Mouse (Mus musculus): Measurements from ENCODE around the gene Ildr1.

The Ildr1 gene

DNA sequence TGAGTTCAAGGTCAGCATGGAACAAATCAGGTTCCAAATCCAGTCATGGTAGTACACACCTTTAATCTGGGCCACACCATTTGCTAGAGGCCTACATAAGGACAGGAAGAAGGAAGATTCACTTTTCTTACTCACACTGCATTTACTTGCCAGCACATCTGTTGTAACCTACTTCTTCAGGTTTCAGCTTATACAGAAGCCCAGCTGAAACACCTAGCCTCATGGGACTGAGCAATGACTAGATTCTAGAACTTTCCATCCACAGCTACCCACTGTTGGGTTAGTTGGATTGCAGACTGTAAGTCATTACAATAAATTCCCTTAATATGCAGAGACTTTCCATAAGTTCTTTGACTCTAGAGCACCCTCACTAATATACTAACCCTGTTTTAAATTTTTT is 38.8 kb downstream of the Ildr1 start:
- Histone ChIP-seq H3K36me3 (ENCODE audit: insufficient read depth, low read length) (peaks cover 6% of the 10 kb centered on the region), H3K27me3 (ENCODE audit: insufficient read depth, low read length) (no peaks in the 10 kb centered on the region), H3K9me3 (ENCODE audit: low read length) (no peaks in the 10 kb centered on the region), H3K4me3 (replicated peaks; ENCODE audit: low read length) (no peak overlapping the region), H3K4me1 (replicated peaks; ENCODE audit: low read depth, low read length) (no peaks in the 10 kb centered on the region)
- TF ChIP-seq NANOG (IDR thresholded peaks at IDR 0.05; ENCODE audit: borderline replicate concordance, low read length) (no peak), POU5F1 (IDR thresholded peaks at IDR 0.05; ENCODE audit: borderline replicate concordance, low read length) (no peak), CTCF (conservative IDR thresholded peaks at IDR 0.05; ENCODE audit: low read length) (no peak)

DNA sequence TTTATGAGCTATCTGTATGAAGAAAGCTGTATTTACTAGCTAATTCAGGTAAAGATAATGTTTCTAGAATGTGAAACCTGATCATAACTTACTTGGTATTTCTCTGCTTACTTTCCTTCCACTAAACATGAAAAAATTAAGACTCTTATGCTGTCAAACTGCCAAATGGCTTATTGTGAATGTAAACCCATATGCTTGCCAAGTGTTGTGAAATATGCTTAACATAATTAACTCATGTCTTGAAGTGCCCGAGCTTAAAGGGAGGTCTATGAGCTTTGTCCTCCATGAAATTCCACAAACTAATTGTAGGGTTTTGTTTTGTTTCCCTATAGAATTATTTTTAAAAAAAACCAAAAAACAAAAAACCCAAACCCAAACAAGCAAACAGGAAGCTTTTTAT is 40.0 kb downstream of the Ildr1 start:
- Histone ChIP-seq H3K4me3 (replicated peaks; ENCODE audit: low read length) (no peak overlapping the region), H3K4me1 (replicated peaks; ENCODE audit: low read depth, low read length) (no peaks in the 10 kb centered on the region), H3K36me3 (ENCODE audit: insufficient read depth, low read length) (no peaks in the 10 kb centered on the region), H3K27me3 (ENCODE audit: insufficient read depth, low read length) (no peaks in the 10 kb centered on the region), H3K9me3 (ENCODE audit: low read length) (no peaks in the 10 kb centered on the region)
- TF ChIP-seq NANOG (IDR thresholded peaks at IDR 0.05; ENCODE audit: borderline replicate concordance, low read length) (no peak), POU5F1 (IDR thresholded peaks at IDR 0.05; ENCODE audit: borderline replicate concordance, low read length) (no peak), CTCF (conservative IDR thresholded peaks at IDR 0.05; ENCODE audit: low read length) (no peak)

DNA sequence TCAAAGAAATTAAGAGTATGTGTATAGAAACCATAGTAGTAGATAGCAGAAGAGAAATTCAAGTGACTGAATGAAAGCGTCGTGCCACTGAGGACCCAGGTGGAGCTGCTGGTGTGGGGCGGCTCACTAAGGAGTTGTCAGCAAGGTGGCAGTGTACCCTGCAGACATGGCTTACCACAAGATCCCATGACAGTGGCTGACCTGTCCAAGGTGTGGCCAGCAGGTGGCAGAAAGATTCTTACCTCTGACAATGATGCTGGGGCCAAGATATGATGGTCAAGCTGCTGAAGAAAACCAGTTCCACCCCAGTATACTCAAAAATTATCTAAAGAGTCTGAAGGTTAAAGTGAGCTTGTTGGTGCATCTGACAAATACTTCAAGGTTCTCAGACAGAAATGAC is 41.6 kb downstream of the Ildr1 start:
- no peak for TF ChIP-seq NANOG (IDR thresholded peaks at IDR 0.05; ENCODE audit: borderline replicate concordance, low read length)
- TF ChIP-seq POU5F1 (IDR thresholded peaks at IDR 0.05; ENCODE audit: borderline replicate concordance, low read length): no peak
- no peak for TF ChIP-seq CTCF (conservative IDR thresholded peaks at IDR 0.05; ENCODE audit: low read length)

DNA sequence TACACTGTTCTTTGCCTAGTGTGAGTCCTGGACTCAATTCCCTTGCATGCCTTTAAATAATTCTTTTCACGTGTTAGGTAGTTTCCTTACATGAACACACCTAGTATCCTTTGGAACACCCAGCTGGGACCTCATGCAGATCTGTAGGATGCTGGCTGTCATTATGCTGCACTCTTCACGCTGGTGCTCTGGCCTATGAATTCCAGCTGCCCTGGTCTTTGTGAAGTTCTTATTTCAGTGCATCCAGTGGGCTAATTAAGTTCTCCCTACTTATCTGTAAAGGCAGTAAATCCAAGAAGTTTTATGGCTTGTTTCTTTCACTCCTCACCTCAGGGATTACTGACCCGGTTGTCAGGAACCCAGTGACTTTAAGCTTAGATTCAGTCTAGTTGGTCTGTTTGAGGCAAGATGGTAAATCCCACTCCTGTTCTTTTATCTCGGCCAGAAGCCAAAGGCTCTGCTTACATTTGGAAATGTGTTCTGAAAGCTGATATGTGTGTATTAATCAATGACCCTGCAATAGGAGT is 45.7 kb downstream of the Ildr1 start:
- TF ChIP-seq POU5F1 (IDR thresholded peaks at IDR 0.05; ENCODE audit: borderline replicate concordance, low read length) (no peak), CTCF (conservative IDR thresholded peaks at IDR 0.05; ENCODE audit: low read length) (no peak), NANOG (IDR thresholded peaks at IDR 0.05; ENCODE audit: borderline replicate concordance, low read length) (no peak)
- Histone ChIP-seq H3K9me3 (ENCODE audit: low read length) (no peaks in the 10 kb centered on the region), H3K36me3 (ENCODE audit: insufficient read depth, low read length) (no peaks in the 10 kb centered on the region), H3K27me3 (ENCODE audit: insufficient read depth, low read length) (no peaks in the 10 kb centered on the region), H3K4me1 (replicated peaks; ENCODE audit: low read depth, low read length) (peaks cover 9% of the 10 kb centered on the region), H3K4me3 (replicated peaks; ENCODE audit: low read length) (no peak overlapping the region)

More for the DNA sequence above, 41.6 kb downstream of the Ildr1 start:
- no peaks in the 10 kb centered on the region for H3K36me3 ChIP-seq (ENCODE audit: insufficient read depth, low read length)
- H3K4me3 ChIP-seq (replicated peaks; ENCODE audit: low read length): no peak overlapping the region
- no peaks in the 10 kb centered on the region for H3K27me3 ChIP-seq (ENCODE audit: insufficient read depth, low read length)
- H3K9me3 ChIP-seq (ENCODE audit: low read length): no peaks in the 10 kb centered on the region
- no peaks in the 10 kb centered on the region for H3K4me1 ChIP-seq (replicated peaks; ENCODE audit: low read depth, low read length)

DNA sequence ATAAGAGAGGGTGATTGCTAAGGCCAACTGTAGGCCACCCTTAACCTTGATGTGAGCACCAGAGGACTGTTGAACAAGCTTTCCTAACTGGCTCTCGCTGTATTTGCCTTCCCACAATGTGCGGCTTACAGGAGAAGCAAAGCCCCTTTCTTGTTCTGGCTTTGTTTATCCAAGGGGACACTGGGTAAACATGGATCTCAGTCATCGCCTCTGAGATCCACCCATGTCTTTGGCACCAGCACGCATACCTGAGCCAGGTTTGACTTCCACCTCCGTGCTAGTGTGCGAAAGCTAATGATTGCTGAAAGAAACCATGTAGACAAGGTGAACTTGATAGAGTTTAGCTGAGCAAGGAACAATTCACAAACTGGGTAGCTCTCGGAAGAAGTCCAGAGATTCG is 49.8 kb downstream of the Ildr1 start:
- peaks cover 17% of the 10 kb centered on the region for H3K4me1 ChIP-seq (replicated peaks; ENCODE audit: low read depth, low read length)
- H3K9me3 ChIP-seq (ENCODE audit: low read length): no peaks in the 10 kb centered on the region
- TF ChIP-seq CTCF (conservative IDR thresholded peaks at IDR 0.05; ENCODE audit: low read length): no peak
- TF ChIP-seq POU5F1 (IDR thresholded peaks at IDR 0.05; ENCODE audit: borderline replicate concordance, low read length): no peak
- TF ChIP-seq NANOG (IDR thresholded peaks at IDR 0.05; ENCODE audit: borderline replicate concordance, low read length): no peak
- H3K27me3 ChIP-seq (ENCODE audit: insufficient read depth, low read length): no peaks in the 10 kb centered on the region
- H3K36me3 ChIP-seq (ENCODE audit: insufficient read depth, low read length): no peaks in the 10 kb centered on the region
- no peak overlapping the region for H3K4me3 ChIP-seq (replicated peaks; ENCODE audit: low read length)

DNA sequence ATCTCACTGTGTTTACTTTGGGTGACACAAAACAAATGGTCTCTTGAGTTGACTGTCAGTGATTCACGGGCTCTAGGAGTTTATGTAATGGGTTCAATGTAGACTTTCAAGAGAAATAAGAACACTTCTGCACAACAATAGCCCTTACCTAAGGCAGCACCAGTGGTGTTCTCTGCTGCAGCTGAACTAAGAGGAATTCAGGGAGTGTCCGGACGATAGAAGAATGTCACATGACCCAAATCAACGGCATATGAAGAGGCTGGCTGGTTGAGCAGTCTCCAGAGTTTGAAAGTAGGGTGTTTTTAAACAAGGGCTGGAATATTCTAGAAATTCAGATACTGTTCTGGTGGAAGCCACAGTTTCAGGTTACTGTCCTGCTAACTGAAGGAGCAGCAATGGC is 53.3 kb downstream of the Ildr1 start:
- no peak for TF ChIP-seq CTCF (conservative IDR thresholded peaks at IDR 0.05; ENCODE audit: low read length)
- no peak for TF ChIP-seq POU5F1 (IDR thresholded peaks at IDR 0.05; ENCODE audit: borderline replicate concordance, low read length)
- TF ChIP-seq NANOG (IDR thresholded peaks at IDR 0.05; ENCODE audit: borderline replicate concordance, low read length): no peak
- H3K36me3 ChIP-seq (ENCODE audit: insufficient read depth, low read length): no peaks in the 10 kb centered on the region

DNA sequence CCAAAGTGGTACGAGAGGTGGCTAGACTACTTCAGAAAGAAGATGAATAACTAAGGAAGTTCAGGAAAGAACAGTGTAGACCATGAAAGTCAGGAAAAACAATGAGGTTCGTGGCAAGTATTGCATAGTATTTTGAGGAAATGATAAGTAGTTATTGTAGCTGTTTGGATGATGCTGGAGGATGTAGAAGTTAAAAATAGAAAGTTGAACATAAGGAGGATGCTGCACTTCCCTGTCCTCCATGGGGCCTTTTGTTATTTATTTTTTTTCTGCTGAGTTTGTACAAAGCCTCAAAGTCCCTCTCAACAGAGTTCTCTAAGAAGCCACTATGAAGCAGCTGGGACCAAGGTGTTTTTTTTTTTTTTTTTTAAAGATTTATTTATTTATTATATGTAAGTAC is 54.0 kb downstream of the Ildr1 start:
- TF ChIP-seq CTCF (conservative IDR thresholded peaks at IDR 0.05; ENCODE audit: low read length) (no peak), NANOG (IDR thresholded peaks at IDR 0.05; ENCODE audit: borderline replicate concordance, low read length) (no peak), POU5F1 (IDR thresholded peaks at IDR 0.05; ENCODE audit: borderline replicate concordance, low read length) (no peak)
- Histone ChIP-seq H3K36me3 (ENCODE audit: insufficient read depth, low read length) (no peaks in the 10 kb centered on the region), H3K9me3 (ENCODE audit: low read length) (no peaks in the 10 kb centered on the region), H3K27me3 (ENCODE audit: insufficient read depth, low read length) (no peaks in the 10 kb centered on the region), H3K4me3 (replicated peaks; ENCODE audit: low read length) (no peak overlapping the region), H3K4me1 (replicated peaks; ENCODE audit: low read depth, low read length) (peaks cover 10% of the 10 kb centered on the region)

More for the DNA sequence above, 53.3 kb downstream of the Ildr1 start:
- no peaks in the 10 kb centered on the region for H3K27me3 ChIP-seq (ENCODE audit: insufficient read depth, low read length)
- H3K9me3 ChIP-seq (ENCODE audit: low read length): no peaks in the 10 kb centered on the region
- H3K4me3 ChIP-seq (replicated peaks; ENCODE audit: low read length): no peak overlapping the region
- H3K4me1 ChIP-seq (replicated peaks; ENCODE audit: low read depth, low read length): peaks cover 17% of the 10 kb centered on the region

DNA sequence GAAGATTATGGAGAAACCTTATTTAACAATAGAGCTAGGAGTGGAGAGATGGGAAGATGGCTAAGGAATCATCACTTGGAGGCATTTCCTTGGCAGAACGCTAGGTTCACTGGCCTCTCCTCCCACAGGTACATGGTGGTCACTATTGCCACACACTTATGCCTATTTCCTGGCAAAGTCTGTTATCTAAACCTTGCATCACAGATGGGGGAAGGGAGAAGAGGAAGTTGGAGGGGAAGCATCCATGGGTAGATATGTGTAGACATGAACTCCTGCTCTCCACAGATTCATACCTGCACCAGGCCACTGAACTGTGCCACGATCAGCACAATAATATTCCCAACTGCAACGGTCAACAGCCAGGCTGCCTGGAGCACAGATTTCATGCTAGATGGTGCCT is 58.2 kb downstream of the Ildr1 start:
- Histone ChIP-seq H3K27me3 (ENCODE audit: insufficient read depth, low read length) (no peaks in the 10 kb centered on the region), H3K4me1 (replicated peaks; ENCODE audit: low read depth, low read length) (peaks cover 6% of the 10 kb centered on the region), H3K4me3 (replicated peaks; ENCODE audit: low read length) (no peak overlapping the region), H3K9me3 (ENCODE audit: low read length) (no peaks in the 10 kb centered on the region), H3K36me3 (ENCODE audit: insufficient read depth, low read length) (no peaks in the 10 kb centered on the region; the same call in 1 of the 2 replicates)
- TF ChIP-seq CTCF (conservative IDR thresholded peaks at IDR 0.05; ENCODE audit: low read length) (no peak), POU5F1 (IDR thresholded peaks at IDR 0.05; ENCODE audit: borderline replicate concordance, low read length) (no peak), NANOG (IDR thresholded peaks at IDR 0.05; ENCODE audit: borderline replicate concordance, low read length) (no peak)

DNA sequence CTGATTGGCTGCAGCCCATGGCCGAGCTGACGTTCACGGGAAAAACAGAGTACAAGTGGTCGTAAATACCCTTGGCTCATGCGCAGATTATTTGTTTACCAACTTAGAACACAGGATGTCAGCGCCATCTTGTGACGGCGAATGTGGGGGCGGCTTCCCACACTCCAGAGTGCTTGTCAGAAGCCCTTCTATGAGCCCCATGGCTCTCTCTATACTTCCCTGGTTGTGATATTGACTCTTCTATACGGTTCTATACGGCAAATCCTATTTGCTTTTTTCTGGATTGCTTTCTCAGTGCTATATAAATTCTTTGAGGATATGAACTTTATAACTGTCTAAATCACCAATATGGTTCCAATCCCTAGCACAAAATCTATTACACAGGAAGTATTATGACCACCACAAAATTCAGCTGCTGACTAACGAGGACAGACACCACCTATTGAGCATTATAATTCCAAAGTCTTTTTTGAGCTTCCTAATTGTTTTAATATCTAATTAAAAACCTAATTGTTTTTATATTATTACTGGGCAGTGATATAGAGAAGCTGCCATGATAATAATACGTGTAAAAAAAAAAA is 76.5 kb downstream of the Ildr1 start:
- Histone ChIP-seq H3K4me1 (replicated peaks; ENCODE audit: low read depth, low read length) (no peaks in the 10 kb centered on the region; the same call in 1 of the 2 replicates), H3K27me3 (ENCODE audit: insufficient read depth, low read length) (no peaks in the 10 kb centered on the region), H3K36me3 (ENCODE audit: insufficient read depth, low read length) (no peaks in the 10 kb centered on the region), H3K9me3 (ENCODE audit: low read length) (no peaks in the 10 kb centered on the region), H3K4me3 (replicated peaks; ENCODE audit: low read length) (no peak overlapping the region)
- TF ChIP-seq POU5F1 (IDR thresholded peaks at IDR 0.05; ENCODE audit: borderline replicate concordance, low read length): no peak
- TF ChIP-seq CTCF (conservative IDR thresholded peaks at IDR 0.05; ENCODE audit: low read length): no peak
- TF ChIP-seq NANOG (IDR thresholded peaks at IDR 0.05; ENCODE audit: borderline replicate concordance, low read length): no peak

Measured in E14TG2a.4 (cell line).